Mouse (Mus musculus): Measurements from ENCODE around the gene Wt1. TPM values are rescaled to one million over a fixed set of nuclear protein-coding genes. Genes with fewer than 3 reads are reported as not detected.

Gene Wt1
- polyA plus RNA-seq, 1 experiment from 2014 or later: 26.1 TPM

DNA sequence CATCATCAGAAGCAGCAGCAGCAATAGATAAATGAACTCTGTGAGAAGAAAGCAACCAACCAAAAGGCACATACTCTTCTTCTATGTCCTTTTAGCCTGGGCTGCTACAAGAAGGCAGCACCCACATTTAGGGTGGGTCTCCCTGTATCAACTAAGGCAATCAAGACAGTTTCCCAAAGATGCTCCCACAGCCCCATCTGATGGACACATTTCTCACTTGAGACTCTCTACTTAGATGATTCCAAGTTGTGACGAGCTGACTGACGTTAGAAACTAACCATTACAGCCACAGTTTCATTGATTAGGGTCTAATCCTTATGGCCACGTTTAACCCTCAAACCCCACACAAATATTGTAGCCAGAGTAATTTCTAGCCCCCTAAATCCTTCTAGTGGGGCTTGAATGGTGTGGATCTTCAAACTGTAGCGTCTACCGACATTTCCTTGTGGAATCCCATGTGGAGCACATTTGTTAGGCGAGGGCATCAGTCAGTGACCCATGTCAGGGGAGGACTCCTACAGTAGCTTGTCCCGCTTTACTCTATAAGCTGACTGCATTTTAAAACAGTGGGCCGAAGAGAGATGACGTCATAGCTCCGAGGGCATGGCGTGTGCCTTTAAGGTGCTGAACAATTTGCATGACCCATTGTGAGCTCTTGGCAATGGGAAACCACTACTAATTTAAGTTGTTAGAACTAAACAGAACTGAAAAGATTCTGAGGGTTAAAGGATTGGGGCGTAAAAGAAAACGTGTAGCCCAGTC lies 59.6 kb downstream of the Wt1 start:
- ATAC-seq (ENCODE audit: extremely low read depth, insufficient number of reproducible peaks, low FRiP score, low TSS enrichment): no peak
- no peaks in the 10 kb centered on the region for H3K9me3 ChIP-seq
- H3K4me2 ChIP-seq: no peak overlapping the region
- no peak overlapping the region for H3K27ac ChIP-seq (replicated peaks)
- no peak overlapping the region for H3K9ac ChIP-seq
- no peaks in the 10 kb centered on the region for H3K36me3 ChIP-seq
- 0 out of 2 replicates have a peak, but pooled peaks cover 3% of the 10 kb centered on the region for H3K27me3 ChIP-seq (replicated peaks)
- H3K4me1 ChIP-seq: peaks cover 12% of the 10 kb centered on the region
- 77% methylated on average over 13 of the region's 13 CpGs for WGBS
- no peak overlapping the region for H3K4me3 ChIP-seq

DNA sequence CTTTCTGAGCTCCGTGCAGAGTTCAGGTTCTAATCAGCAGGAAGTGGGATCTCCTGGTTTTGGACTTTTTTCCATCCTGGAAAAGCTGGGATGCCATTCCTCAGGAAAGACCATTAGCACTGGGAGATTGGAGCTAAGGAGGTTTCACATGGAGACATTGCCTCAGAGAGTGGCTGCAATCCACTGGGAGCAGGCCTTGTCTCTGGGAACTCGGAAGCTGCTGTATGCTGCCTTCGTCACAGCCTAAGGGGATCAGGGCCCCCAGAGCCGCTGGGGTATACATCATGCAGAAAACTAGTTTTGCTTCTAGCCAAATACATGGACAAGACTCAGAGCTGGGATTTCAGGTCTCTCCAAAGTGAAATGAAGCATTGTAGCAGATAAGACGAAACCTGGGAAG lies 60.3 kb downstream of the Wt1 start:
- no peak overlapping the region for H3K4me3 ChIP-seq
- H3K4me2 ChIP-seq: no peak overlapping the region
- no peaks in the 10 kb centered on the region for H3K9me3 ChIP-seq
- H3K4me1 ChIP-seq: peaks cover 12% of the 10 kb centered on the region
- H3K27me3 ChIP-seq (replicated peaks): 0 out of 2 replicates have a peak, but pooled peaks cover 3% of the 10 kb centered on the region
- no peak for ATAC-seq (ENCODE audit: extremely low read depth, insufficient number of reproducible peaks, low FRiP score, low TSS enrichment)
- 60% methylated on average over 5 of the region's 5 CpGs for WGBS
- H3K36me3 ChIP-seq: no peaks in the 10 kb centered on the region
- H3K9ac ChIP-seq: no peak overlapping the region
- no peak overlapping the region for H3K27ac ChIP-seq (replicated peaks)

DNA sequence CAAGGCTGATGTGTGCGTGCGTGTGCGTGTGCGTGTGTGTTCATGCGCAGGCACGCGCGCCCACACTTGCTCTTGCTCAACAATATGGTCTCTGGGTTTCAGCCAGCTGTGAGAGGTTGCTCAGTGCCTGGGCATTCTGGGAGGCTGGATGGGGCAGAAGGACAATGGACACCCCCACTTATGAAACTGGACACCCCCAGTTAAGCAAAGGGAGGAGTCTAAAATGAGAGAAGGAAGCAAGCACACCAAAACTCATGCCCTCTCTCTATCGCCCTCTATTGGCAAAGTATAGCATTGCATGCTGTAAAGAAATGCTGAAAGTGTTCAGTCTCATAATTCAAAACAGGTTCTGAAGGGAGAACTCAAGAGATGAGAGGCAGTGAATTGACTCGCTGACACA lies 61.9 kb downstream of the Wt1 start:
- Histone ChIP-seq H3K4me3 (no peak overlapping the region), H3K36me3 (no peaks in the 10 kb centered on the region), H3K4me1 (peaks cover 6% of the 10 kb centered on the region; the same call in 1 of the 2 replicates), H3K9ac (no peak overlapping the region), H3K4me2 (no peak overlapping the region), H3K27me3 (replicated peaks) (0 out of 2 replicates have a peak, but pooled peaks cover under 1% of the 10 kb centered on the region), H3K9me3 (no peaks in the 10 kb centered on the region), H3K27ac (replicated peaks) (no peak overlapping the region)
- no peak for ATAC-seq (ENCODE audit: extremely low read depth, insufficient number of reproducible peaks, low FRiP score, low TSS enrichment)
- 79% methylated on average over 10 of the region's 10 CpGs for WGBS

DNA sequence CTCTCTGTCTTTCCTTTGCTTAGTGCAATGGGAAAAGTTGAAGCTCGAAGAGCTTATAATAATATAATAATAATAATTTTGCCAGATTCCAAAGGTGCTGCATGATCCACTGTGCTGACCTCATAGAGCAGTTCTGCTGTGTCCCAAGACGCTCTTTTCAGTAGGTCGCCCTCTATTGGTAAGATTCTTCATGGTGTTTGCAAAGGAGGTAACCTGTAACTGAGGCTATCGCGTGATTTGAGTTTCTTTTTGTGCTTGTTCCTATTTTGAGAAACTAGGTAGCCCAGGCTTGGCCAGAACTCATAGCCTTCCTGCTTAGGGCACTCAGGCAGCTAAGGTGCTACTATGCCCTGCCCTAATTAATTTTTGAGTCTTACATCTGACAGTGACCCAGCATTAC lies 63.0 kb downstream of the Wt1 start:
- ATAC-seq (ENCODE audit: extremely low read depth, insufficient number of reproducible peaks, low FRiP score, low TSS enrichment): no peak
- Histone ChIP-seq H3K9me3 (no peaks in the 10 kb centered on the region), H3K4me1 (peaks cover 6% of the 10 kb centered on the region; the same call in 1 of the 2 replicates), H3K36me3 (no peaks in the 10 kb centered on the region), H3K27ac (replicated peaks) (no peak overlapping the region), H3K9ac (no peak overlapping the region), H3K27me3 (replicated peaks) (no peaks in the 10 kb centered on the region), H3K4me2 (no peak overlapping the region), H3K4me3 (no peak overlapping the region)
- WGBS: 29% methylated on average over 5 of the region's 5 CpGs

DNA sequence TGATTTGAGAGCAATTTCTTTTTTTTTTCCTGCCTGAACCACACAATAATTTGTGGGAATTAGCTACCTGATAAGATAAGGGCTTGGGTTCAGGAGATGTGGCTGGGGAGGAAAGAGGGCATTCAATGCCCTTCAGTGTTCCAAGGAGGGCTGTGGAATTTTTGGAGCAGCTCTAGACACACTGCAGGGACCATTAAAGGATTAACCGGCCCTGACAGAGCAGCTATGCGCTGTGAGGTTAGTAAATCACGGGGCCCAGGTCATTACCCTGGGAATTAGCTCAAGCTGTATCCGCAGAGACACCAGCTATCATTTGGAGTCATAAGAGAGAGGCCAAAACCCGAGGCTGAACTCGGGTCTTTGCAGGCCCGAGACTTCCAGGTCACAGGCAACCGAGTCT lies 73.8 kb downstream of the Wt1 start:
- no peak overlapping the region for H3K27ac ChIP-seq (replicated peaks)
- no peaks in the 10 kb centered on the region for H3K36me3 ChIP-seq
- H3K4me3 ChIP-seq: no peak overlapping the region
- H3K4me2 ChIP-seq: no peak overlapping the region
- ATAC-seq (ENCODE audit: extremely low read depth, insufficient number of reproducible peaks, low FRiP score, low TSS enrichment): no peak
- H3K9ac ChIP-seq: no peak overlapping the region
- peaks cover 5% of the 10 kb centered on the region; the same call in 1 of the 2 replicates for H3K4me1 ChIP-seq
- H3K27me3 ChIP-seq (replicated peaks): 0 out of 2 replicates have a peak, but pooled peaks cover 3% of the 10 kb centered on the region
- 23% methylated on average over 8 of the region's 8 CpGs for WGBS
- H3K9me3 ChIP-seq: no peaks in the 10 kb centered on the region

DNA sequence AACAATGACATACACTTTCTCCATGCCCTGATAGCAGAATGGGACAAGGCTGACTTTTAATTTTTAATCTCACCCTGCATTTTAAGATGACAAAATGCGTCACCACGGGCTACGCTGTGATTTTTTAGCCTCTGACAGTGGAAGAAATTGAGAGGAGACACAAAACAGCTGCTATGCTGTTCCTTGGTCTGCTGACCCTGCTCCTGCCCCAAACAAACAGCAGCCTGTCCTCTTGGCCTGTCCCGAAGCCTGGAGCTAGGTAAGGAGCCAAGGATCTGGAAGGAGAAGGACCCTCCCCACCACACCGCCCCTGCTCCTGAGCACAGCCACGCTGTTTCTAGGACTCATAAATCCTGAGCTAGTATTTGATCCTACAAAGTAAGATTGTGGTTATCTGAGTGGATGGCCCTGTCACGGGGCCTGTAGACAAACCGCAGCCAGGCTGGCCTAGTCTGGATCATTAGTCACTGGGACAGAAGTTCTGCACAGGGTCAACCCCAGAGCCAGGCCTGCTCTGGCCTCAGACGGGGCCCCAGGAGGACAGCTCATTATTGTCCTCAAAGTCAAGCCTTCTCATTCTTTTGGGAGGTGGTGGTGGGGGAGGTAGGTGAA lies 80.3 kb downstream of the Wt1 start:
- Histone ChIP-seq H3K9me3 (no peaks in the 10 kb centered on the region), H3K36me3 (no peaks in the 10 kb centered on the region), H3K9ac (no peak overlapping the region), H3K4me3 (no peak overlapping the region), H3K4me2 (no peak overlapping the region), H3K27ac (replicated peaks) (no peak overlapping the region), H3K4me1 (peaks cover 10% of the 10 kb centered on the region; the same call in 1 of the 2 replicates), H3K27me3 (replicated peaks) (0 out of 2 replicates have a peak, but pooled peaks cover 7% of the 10 kb centered on the region)
- no peak for ATAC-seq (ENCODE audit: extremely low read depth, insufficient number of reproducible peaks, low FRiP score, low TSS enrichment)
- 46% methylated on average over 9 of the region's 9 CpGs for WGBS

DNA sequence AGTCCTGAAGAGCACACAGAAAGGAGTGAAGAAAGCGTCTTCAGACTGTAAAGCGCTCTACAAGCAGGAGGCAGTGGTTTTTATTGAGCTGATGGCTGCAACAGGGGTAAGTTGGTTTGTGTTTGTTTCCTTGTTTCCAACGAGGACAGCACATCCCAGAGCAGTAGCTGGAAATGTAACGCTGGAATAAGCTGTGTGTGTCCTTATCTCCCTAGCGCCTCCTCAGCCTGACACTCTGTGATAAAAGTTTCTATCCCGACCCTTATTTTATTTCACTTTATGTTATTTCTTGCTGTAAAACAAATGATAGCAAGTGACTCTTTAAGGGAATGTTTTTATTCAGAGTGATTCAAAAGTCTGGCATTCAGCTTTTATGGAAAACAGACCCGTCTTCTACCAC lies 86.5 kb downstream of the Wt1 start:
- ATAC-seq (ENCODE audit: extremely low read depth, insufficient number of reproducible peaks, low FRiP score, low TSS enrichment): no peak
- 33% methylated on average over 7 of the region's 7 CpGs for WGBS
- peaks cover 28% of the 10 kb centered on the region for H3K4me1 ChIP-seq
- H3K9me3 ChIP-seq: no peaks in the 10 kb centered on the region
- H3K27me3 ChIP-seq (replicated peaks): peaks cover 31% of the 10 kb centered on the region
- H3K4me3 ChIP-seq: no peak overlapping the region
- H3K36me3 ChIP-seq: no peaks in the 10 kb centered on the region
- H3K4me2 ChIP-seq: no peak overlapping the region
- no peak overlapping the region for H3K27ac ChIP-seq (replicated peaks)
- H3K9ac ChIP-seq: no peak overlapping the region

DNA sequence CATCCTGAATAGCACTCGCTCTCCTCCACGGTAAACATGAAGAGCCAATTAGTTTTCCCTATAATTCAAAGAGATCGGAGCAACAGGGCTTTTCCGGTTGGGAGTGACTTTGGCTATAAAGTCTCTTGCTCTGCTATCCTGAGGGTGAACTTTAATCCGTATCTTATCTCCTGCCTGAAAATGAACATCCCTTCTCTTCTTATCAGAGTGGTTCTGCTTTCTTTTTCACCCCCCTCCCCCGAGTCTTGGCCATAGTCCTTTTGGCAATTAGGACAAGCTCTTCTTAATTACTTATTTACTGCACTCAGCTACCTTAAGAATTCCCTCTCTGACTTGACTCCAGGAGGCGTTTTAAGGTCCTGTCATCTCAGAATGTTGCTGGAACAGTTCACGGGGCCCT lies 89.6 kb downstream of the Wt1 start:
- 24% methylated on average over 8 of the region's 8 CpGs for WGBS
- Histone ChIP-seq H3K9ac (no peak overlapping the region), H3K4me1 (peaks cover 34% of the 10 kb centered on the region), H3K9me3 (no peaks in the 10 kb centered on the region), H3K36me3 (no peaks in the 10 kb centered on the region), H3K4me2 (no peak overlapping the region), H3K27ac (replicated peaks) (no peak overlapping the region), H3K4me3 (no peak overlapping the region), H3K27me3 (replicated peaks) (peaks cover 35% of the 10 kb centered on the region)
- no peak for ATAC-seq (ENCODE audit: extremely low read depth, insufficient number of reproducible peaks, low FRiP score, low TSS enrichment)

DNA sequence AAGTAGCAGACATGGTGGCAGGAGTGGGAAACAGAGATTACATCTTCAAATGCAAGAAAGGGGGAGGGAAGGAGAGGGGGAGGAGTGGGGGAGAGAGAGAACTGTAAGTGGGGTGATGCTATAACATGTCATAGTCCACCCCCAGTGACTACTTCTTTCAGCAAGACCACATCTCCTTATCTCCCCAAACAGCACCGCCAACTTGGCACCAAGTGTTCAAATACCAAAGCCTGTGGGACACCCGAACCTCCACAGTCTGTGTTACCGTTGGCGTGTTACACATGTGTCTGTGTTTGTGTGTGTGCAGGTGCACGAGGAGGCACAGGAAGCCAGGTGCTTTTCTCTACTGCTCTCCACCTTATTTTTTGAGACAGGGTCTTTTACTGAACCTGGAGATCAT lies 92.9 kb downstream of the Wt1 start:
- no peak for ATAC-seq (ENCODE audit: extremely low read depth, insufficient number of reproducible peaks, low FRiP score, low TSS enrichment)
- peaks cover 40% of the 10 kb centered on the region for H3K27me3 ChIP-seq (replicated peaks)

DNA sequence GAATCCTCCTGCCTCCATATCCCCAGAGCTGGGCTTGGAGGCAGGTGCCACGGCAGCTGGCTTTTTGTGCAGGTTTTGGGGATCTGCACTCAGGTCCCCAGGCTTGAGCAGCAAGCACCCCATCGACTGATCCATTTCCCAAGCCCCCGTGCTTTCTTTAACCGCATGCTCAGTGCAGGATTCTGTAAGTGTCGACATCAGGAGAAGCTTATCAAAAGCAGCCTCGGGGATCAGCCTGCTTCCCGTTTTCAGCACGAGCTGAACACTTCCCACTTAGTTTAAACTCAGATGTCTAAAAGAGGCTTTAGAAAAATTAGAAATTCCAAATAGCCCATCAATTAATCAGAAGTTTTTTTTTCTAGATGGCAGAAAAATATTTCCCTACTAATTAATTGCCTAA lies 93.3 kb downstream of the Wt1 start:
- Histone ChIP-seq H3K4me2 (no peak overlapping the region), H3K9me3 (no peaks in the 10 kb centered on the region), H3K9ac (no peak overlapping the region), H3K36me3 (no peaks in the 10 kb centered on the region), H3K27me3 (replicated peaks) (peaks cover 39% of the 10 kb centered on the region), H3K4me3 (no peak overlapping the region), H3K27ac (replicated peaks) (no peak overlapping the region), H3K4me1 (peaks cover 27% of the 10 kb centered on the region)
- no peak for ATAC-seq (ENCODE audit: extremely low read depth, insufficient number of reproducible peaks, low FRiP score, low TSS enrichment)
- 16% methylated on average over 8 of the region's 8 CpGs for WGBS

More for the DNA sequence above, 92.9 kb downstream of the Wt1 start:
- Histone ChIP-seq H3K9me3 (no peaks in the 10 kb centered on the region), H3K4me3 (no peak overlapping the region), H3K27ac (replicated peaks) (no peak overlapping the region), H3K4me2 (no peak overlapping the region), H3K9ac (no peak overlapping the region), H3K36me3 (no peaks in the 10 kb centered on the region), H3K4me1 (peaks cover 24% of the 10 kb centered on the region)
- WGBS: 61% methylated on average over 5 of the region's 5 CpGs

DNA sequence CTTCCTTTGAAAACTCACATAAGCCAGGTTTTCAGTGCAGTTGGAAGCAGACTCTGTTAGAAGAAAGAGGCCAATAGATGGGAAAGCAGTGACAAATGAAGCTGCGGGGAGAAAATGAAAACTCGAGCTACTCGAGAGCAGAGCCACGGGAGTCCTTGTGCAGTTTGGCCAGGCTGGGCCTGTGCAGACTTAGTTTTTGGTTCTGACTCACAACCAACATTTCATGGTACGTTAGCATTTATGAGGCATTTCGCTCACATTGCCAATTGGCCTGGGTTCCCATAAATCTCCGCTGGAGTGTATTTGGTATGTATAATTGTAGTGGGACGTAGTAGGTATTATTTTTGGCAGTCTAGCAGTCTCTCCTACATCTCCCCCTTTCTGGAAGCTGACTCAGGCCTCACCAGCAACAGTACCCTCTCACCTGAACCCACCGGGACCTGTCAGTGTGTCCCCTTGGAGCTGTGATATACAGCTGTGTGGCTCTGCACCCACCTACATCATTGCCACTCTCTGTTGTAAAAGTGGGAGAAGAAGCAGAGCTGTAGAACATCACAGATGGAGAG lies 94.5 kb downstream of the Wt1 start:
- no peak overlapping the region for H3K4me3 ChIP-seq
- H3K9me3 ChIP-seq: no peaks in the 10 kb centered on the region
- peaks cover 38% of the 10 kb centered on the region for H3K27me3 ChIP-seq (replicated peaks)
- no peak; the same call in 1 of the 2 replicates for ATAC-seq (ENCODE audit: extremely low read depth, insufficient number of reproducible peaks, low FRiP score, low TSS enrichment)
- peaks cover 28% of the 10 kb centered on the region for H3K4me1 ChIP-seq
- 74% methylated on average over 9 of the region's 9 CpGs for WGBS
- H3K27ac ChIP-seq (replicated peaks): no peak overlapping the region
- no peak overlapping the region for H3K4me2 ChIP-seq
- H3K9ac ChIP-seq: no peak overlapping the region
- no peaks in the 10 kb centered on the region for H3K36me3 ChIP-seq

Data from heart, embryonic 13.5 days (tissue).